Mouse (Mus musculus): ENCODE measurements around the gene 4921539E11Rik. TPM values are rescaled to one million over a fixed set of nuclear protein-coding genes. Genes with fewer than 3 reads are reported as not detected.

Gene 4921539E11Rik
- polyA plus RNA-seq, 1 experiment from 2014 or later: not detected

- 0 out of 2 replicates have a peak, but pooled peaks cover 4% of the 10 kb centered on the region for H3K4me1 ChIP-seq (replicated peaks; ENCODE audit: control insufficient read depth, insufficient read depth, low read length)
- H3K4me3 ChIP-seq (ENCODE audit: low read length): no peak overlapping the region
- H3K9me3 ChIP-seq (ENCODE audit: control insufficient read depth, low read length): 0 out of 2 replicates have a peak, but pooled peaks cover 2% of the 10 kb centered on the region
- H3K27me3 ChIP-seq (ENCODE audit: control insufficient read depth, insufficient read depth, low read depth, low read length): no peaks in the 10 kb centered on the region
- no peaks in the 10 kb centered on the region for H3K36me3 ChIP-seq (ENCODE audit: control insufficient read depth, insufficient read depth, low read length)
- H3K27ac ChIP-seq (ENCODE audit: low read length): no peak overlapping the region
- H3K9ac ChIP-seq (ENCODE audit: low read length): no peak overlapping the region
- H3K4me2 ChIP-seq (ENCODE audit: low read depth, low read length): no peak overlapping the region
- no peak for ATAC-seq (ENCODE audit: low read depth)
- 67% methylated on average over 3 of the region's 3 CpGs for WGBS
Observed at GRCm38 (mm10) chr4:103258817-103259216, 31.8 kb downstream of the 4921539E11Rik start.

- no peak overlapping the region for H3K4me2 ChIP-seq (ENCODE audit: low read depth, low read length)
Observed at GRCm38 (mm10) chr4:103253846-103254245, 36.8 kb downstream of the 4921539E11Rik start.

GRCm38 (mm10) chr4:103249436-103250085 lies 41.1 kb downstream of the 4921539E11Rik start:
- no peaks in the 10 kb centered on the region for H3K27me3 ChIP-seq (ENCODE audit: control insufficient read depth, insufficient read depth, low read depth, low read length)
- no peak for ATAC-seq (ENCODE audit: low read depth)
- no peaks in the 10 kb centered on the region for H3K4me1 ChIP-seq (replicated peaks; ENCODE audit: control insufficient read depth, insufficient read depth, low read length)
- no peak overlapping the region for H3K4me2 ChIP-seq (ENCODE audit: low read depth, low read length)
- 23% methylated on average over 6 of the region's 6 CpGs for WGBS
- no peak overlapping the region for H3K4me3 ChIP-seq (ENCODE audit: low read length)
- H3K9me3 ChIP-seq (ENCODE audit: control insufficient read depth, low read length): no peaks in the 10 kb centered on the region
- H3K27ac ChIP-seq (ENCODE audit: low read length): no peak overlapping the region
- H3K36me3 ChIP-seq (ENCODE audit: control insufficient read depth, insufficient read depth, low read length): no peaks in the 10 kb centered on the region
- H3K9ac ChIP-seq (ENCODE audit: low read length): no peak overlapping the region

More at GRCm38 (mm10) chr4:103253846-103254245, 36.8 kb downstream of the 4921539E11Rik start:
- 0 out of 2 replicates have a peak, but pooled peaks cover 2% of the 10 kb centered on the region for H3K9me3 ChIP-seq (ENCODE audit: control insufficient read depth, low read length)
- H3K27me3 ChIP-seq (ENCODE audit: control insufficient read depth, insufficient read depth, low read depth, low read length): no peaks in the 10 kb centered on the region
- ATAC-seq (ENCODE audit: low read depth): no peak
- no peaks in the 10 kb centered on the region for H3K36me3 ChIP-seq (ENCODE audit: control insufficient read depth, insufficient read depth, low read length)
- WGBS: 67% methylated on average over 4 of the region's 4 CpGs
- H3K4me3 ChIP-seq (ENCODE audit: low read length): no peak overlapping the region
- H3K4me1 ChIP-seq (replicated peaks; ENCODE audit: control insufficient read depth, insufficient read depth, low read length): no peaks in the 10 kb centered on the region
- H3K9ac ChIP-seq (ENCODE audit: low read length): no peak overlapping the region
- no peak overlapping the region for H3K27ac ChIP-seq (ENCODE audit: low read length)

GRCm38 (mm10) chr4:103247813-103248212 lies 42.9 kb downstream of the 4921539E11Rik start:
- Histone ChIP-seq H3K27ac (ENCODE audit: low read length) (no peak overlapping the region), H3K36me3 (ENCODE audit: control insufficient read depth, insufficient read depth, low read length) (no peaks in the 10 kb centered on the region), H3K4me3 (ENCODE audit: low read length) (no peak overlapping the region), H3K4me2 (ENCODE audit: low read depth, low read length) (no peak overlapping the region), H3K9me3 (ENCODE audit: control insufficient read depth, low read length) (no peaks in the 10 kb centered on the region), H3K9ac (ENCODE audit: low read length) (no peak overlapping the region), H3K4me1 (replicated peaks; ENCODE audit: control insufficient read depth, insufficient read depth, low read length) (no peaks in the 10 kb centered on the region), H3K27me3 (ENCODE audit: control insufficient read depth, insufficient read depth, low read depth, low read length) (no peaks in the 10 kb centered on the region)
- WGBS: 83% methylated on average over 2 of the region's 2 CpGs
- ATAC-seq (ENCODE audit: low read depth): no peak

- WGBS: 74% methylated on average over 3 of the region's 3 CpGs
- H3K4me3 ChIP-seq (ENCODE audit: low read length): no peak overlapping the region
Observed at GRCm38 (mm10) chr4:103247249-103247648, 43.4 kb downstream of the 4921539E11Rik start.

GRCm38 (mm10) chr4:103232156-103232555 lies 58.5 kb downstream of the 4921539E11Rik start:
- H3K27ac ChIP-seq (ENCODE audit: low read length): no peak overlapping the region
- no peak for ATAC-seq (ENCODE audit: low read depth)
- no peak overlapping the region for H3K9ac ChIP-seq (ENCODE audit: low read length)
- no peaks in the 10 kb centered on the region for H3K27me3 ChIP-seq (ENCODE audit: control insufficient read depth, insufficient read depth, low read depth, low read length)
- no peaks in the 10 kb centered on the region for H3K9me3 ChIP-seq (ENCODE audit: control insufficient read depth, low read length)
- no peaks in the 10 kb centered on the region for H3K4me1 ChIP-seq (replicated peaks; ENCODE audit: control insufficient read depth, insufficient read depth, low read length)
- 34% methylated on average over 2 of the region's 2 CpGs for WGBS
- H3K4me2 ChIP-seq (ENCODE audit: low read depth, low read length): no peak overlapping the region
- H3K36me3 ChIP-seq (ENCODE audit: control insufficient read depth, insufficient read depth, low read length): no peaks in the 10 kb centered on the region
- H3K4me3 ChIP-seq (ENCODE audit: low read length): no peak overlapping the region

More at GRCm38 (mm10) chr4:103247249-103247648, 43.4 kb downstream of the 4921539E11Rik start:
- no peak for ATAC-seq (ENCODE audit: low read depth)
- Histone ChIP-seq H3K27me3 (ENCODE audit: control insufficient read depth, insufficient read depth, low read depth, low read length) (no peaks in the 10 kb centered on the region), H3K9me3 (ENCODE audit: control insufficient read depth, low read length) (no peaks in the 10 kb centered on the region), H3K9ac (ENCODE audit: low read length) (no peak overlapping the region), H3K4me2 (ENCODE audit: low read depth, low read length) (no peak overlapping the region), H3K36me3 (ENCODE audit: control insufficient read depth, insufficient read depth, low read length) (no peaks in the 10 kb centered on the region), H3K4me1 (replicated peaks; ENCODE audit: control insufficient read depth, insufficient read depth, low read length) (no peaks in the 10 kb centered on the region), H3K27ac (ENCODE audit: low read length) (no peak overlapping the region)

GRCm38 (mm10) chr4:103222854-103223253 lies 67.8 kb downstream of the 4921539E11Rik start:
- no peak overlapping the region for H3K4me2 ChIP-seq (ENCODE audit: low read depth, low read length)
- no peak for ATAC-seq (ENCODE audit: low read depth)
- WGBS: 20% methylated on average over 9 of the region's 9 CpGs

GRCm38 (mm10) chr4:103221789-103222188 lies 68.9 kb downstream of the 4921539E11Rik start:
- Histone ChIP-seq H3K27ac (ENCODE audit: low read length) (no peak overlapping the region), H3K4me2 (ENCODE audit: low read depth, low read length) (no peak overlapping the region), H3K4me3 (ENCODE audit: low read length) (no peak overlapping the region), H3K36me3 (ENCODE audit: control insufficient read depth, insufficient read depth, low read length) (no peaks in the 10 kb centered on the region), H3K9ac (ENCODE audit: low read length) (no peak overlapping the region), H3K4me1 (replicated peaks; ENCODE audit: control insufficient read depth, insufficient read depth, low read length) (no peaks in the 10 kb centered on the region), H3K9me3 (ENCODE audit: control insufficient read depth, low read length) (no peaks in the 10 kb centered on the region), H3K27me3 (ENCODE audit: control insufficient read depth, insufficient read depth, low read depth, low read length) (no peaks in the 10 kb centered on the region)
- no peak for ATAC-seq (ENCODE audit: low read depth)
- WGBS: 61% methylated on average over 6 of the region's 6 CpGs

More at GRCm38 (mm10) chr4:103222854-103223253, 67.8 kb downstream of the 4921539E11Rik start:
- H3K4me3 ChIP-seq (ENCODE audit: low read length): no peak overlapping the region
- H3K4me1 ChIP-seq (replicated peaks; ENCODE audit: control insufficient read depth, insufficient read depth, low read length): no peaks in the 10 kb centered on the region
- no peaks in the 10 kb centered on the region for H3K36me3 ChIP-seq (ENCODE audit: control insufficient read depth, insufficient read depth, low read length)
- H3K9me3 ChIP-seq (ENCODE audit: control insufficient read depth, low read length): no peaks in the 10 kb centered on the region
- no peak overlapping the region for H3K27ac ChIP-seq (ENCODE audit: low read length)
- no peak overlapping the region for H3K9ac ChIP-seq (ENCODE audit: low read length)
- no peaks in the 10 kb centered on the region for H3K27me3 ChIP-seq (ENCODE audit: control insufficient read depth, insufficient read depth, low read depth, low read length)

- H3K4me3 ChIP-seq (ENCODE audit: low read length): no peak overlapping the region
- no peak for ATAC-seq (ENCODE audit: low read depth)
- no peaks in the 10 kb centered on the region for H3K27me3 ChIP-seq (ENCODE audit: control insufficient read depth, insufficient read depth, low read depth, low read length)
- H3K27ac ChIP-seq (ENCODE audit: low read length): no peak overlapping the region
- H3K4me1 ChIP-seq (replicated peaks; ENCODE audit: control insufficient read depth, insufficient read depth, low read length): 0 out of 2 replicates have a peak, but pooled peaks cover 2% of the 10 kb centered on the region
- no peak overlapping the region for H3K9ac ChIP-seq (ENCODE audit: low read length)
- no peak overlapping the region for H3K4me2 ChIP-seq (ENCODE audit: low read depth, low read length)
- 69% methylated on average over 5 of the region's 5 CpGs for WGBS
- no peaks in the 10 kb centered on the region for H3K9me3 ChIP-seq (ENCODE audit: control insufficient read depth, low read length)
- no peaks in the 10 kb centered on the region for H3K36me3 ChIP-seq (ENCODE audit: control insufficient read depth, insufficient read depth, low read length)
Observed at GRCm38 (mm10) chr4:103219011-103219410, 71.7 kb downstream of the 4921539E11Rik start.
